Mouse (Mus musculus): ENCODE data around the gene Ccdc8. TPM values are rescaled to one million over a fixed set of nuclear protein-coding genes. Genes with fewer than 3 reads are reported as not detected.
A peak's percentile ranks its signal among the peaks of the same experiment; 100 is the strongest.

Ccdc8 gene
- polyA plus RNA-seq, 1 experiment from 2014 or later = 0.04 TPM

DNA sequence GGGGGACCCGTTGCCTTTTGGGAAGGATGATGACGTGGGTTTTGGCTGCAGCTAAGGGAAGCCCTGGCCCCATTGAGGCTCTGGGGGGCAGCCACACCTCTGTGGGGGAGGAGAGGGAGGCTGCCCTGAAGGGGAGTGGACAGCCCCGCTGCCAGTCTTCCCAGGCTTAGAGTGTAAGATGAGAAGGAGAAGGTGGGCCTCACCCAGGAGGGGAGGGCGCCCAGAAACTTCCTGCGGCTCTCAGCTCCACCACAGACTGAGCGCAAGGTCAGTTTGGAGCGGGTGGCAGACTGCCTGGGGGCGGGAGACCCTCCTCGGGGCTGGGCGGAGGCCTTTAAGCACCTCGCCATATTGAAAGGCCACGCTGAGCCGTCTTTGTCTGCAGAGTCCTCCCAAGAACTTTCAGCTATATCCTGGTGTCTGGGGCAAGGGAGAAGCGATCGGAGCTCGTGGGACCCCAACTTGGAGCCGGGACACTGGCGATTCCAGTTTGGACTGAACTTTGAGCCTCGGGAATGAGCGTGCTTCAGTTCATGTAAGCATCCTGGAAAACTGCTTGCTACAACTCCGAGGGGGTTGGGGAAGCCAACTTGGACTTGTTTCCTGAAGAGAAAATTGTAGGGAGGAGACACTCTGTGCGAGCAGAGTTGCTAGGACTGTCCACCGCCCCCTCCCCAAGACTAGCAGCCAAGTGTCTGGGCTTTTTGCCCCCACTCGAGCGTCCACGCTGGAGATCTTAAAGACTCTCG, 1.3 kb downstream of the Ccdc8 start:
- peaks cover 4% of the 10 kb centered on the region for H3K27me3 ChIP-seq
- in situ Hi-C loops (cut with MboI; ENCODE audit: low pct_unique_long_range_greater_than_20kb) = no loop called here
- CTCF ChIA-PET = interaction anchor here (0.9 kb wide), 1 partner anchor 42 kb away, joined by 3 read pairs; no protein-coding TSS in a partner anchor
- no peak for TF ChIP-seq CTCF (IDR thresholded peaks at IDR 0.05)
- POLR2A ChIA-PET = interaction anchor here (0.8 kb wide), 1 partner anchor 60 kb away, joined by 3 read pairs; no protein-coding TSS in a partner anchor
- DNase-seq (ENCODE audit: low read depth, low spot score) = no peak
- ATAC-seq = no peak

DNA sequence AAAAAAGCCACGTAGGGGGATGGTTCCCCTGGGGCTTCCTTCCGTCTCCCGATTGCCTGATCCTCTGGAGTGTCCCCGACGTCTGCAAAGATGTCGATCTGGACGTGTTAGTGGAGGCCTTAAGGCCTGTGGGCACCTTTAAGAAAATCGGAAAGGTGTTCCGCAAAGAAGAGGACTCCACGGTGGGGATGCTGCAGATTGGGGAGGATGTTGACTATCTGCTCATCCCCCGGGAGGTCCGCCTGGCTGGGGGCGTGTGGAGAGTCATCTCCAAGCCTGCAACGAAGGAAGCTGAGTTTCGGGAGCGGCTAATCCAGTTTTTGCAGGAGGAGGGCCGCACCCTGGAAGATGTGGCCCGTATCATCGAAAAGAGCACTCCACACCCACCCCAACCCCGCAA, 1.9 kb downstream of the Ccdc8 start:
- no peak for TF ChIP-seq CTCF (IDR thresholded peaks at IDR 0.05)
- ATAC-seq (no peak), DNase-seq (ENCODE audit: low read depth, low spot score) (no peak)
- CTCF ChIA-PET = interaction anchor here (0.9 to 1.2 kb wide), 3 partner anchors 8 to 63 kb away, joined by 3 to 5 read pairs (median 3); no protein-coding TSS in a partner anchor
- in situ Hi-C loops (cut with MboI; ENCODE audit: low pct_unique_long_range_greater_than_20kb) = no loop called here
- POLR2A ChIA-PET = interaction anchor here (0.8 kb wide), 1 partner anchor 60 kb away, joined by 3 read pairs; no protein-coding TSS in a partner anchor
- peaks cover 4% of the 10 kb centered on the region for H3K27me3 ChIP-seq

DNA sequence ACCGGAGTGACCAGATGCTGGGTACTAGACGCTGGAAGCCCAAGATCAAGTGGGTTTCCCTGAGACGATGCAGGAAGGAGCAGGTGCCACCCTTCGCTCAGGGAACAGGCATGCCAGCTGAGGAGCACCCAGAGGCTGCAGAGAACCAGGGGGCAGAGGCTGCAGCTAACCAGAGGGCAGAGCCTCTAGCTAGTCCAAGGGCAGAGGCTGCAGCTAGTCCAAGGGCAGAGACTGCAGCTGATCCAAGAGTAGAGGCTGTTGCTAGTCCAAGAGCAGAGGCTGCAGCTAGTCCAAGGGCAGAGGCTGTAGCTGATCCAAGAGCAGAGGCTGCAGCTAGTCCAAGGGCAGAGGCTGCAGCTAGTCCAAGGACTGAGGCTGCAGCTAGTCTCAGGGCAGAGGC, 2.8 kb downstream of the Ccdc8 start:
- ATAC-seq = no peak
- no peak for TF ChIP-seq CTCF (IDR thresholded peaks at IDR 0.05)
- no peak for DNase-seq (ENCODE audit: low read depth, low spot score)
- H3K27me3 ChIP-seq = no peaks in the 10 kb centered on the region
- in situ Hi-C loops (cut with MboI; ENCODE audit: low pct_unique_long_range_greater_than_20kb) = no loop called here
- POLR2A ChIA-PET = no interaction called here
- CTCF ChIA-PET = interaction anchor here (0.9 to 1.2 kb wide), 3 partner anchors 9 to 64 kb away, joined by 3 to 5 read pairs (median 3); no protein-coding TSS in a partner anchor

DNA sequence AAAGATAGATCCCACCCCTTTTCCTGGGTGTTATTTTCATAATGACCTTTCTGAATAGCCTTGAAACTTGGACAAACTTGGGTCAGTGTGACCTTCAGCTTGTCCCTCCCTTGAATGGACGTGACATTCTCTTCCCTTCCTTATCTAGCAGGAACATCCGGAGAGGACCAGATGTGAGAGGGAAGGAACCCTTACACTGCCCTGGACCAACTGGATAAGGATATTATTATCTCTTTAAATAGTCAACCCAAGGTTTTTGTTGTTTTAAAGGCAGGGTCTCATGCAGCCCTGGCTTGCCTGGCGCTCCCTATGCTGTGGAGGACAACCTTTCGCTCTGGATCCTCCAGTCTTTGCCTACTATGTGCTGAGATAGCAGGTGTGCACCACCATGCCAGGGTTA, 6.7 kb downstream of the Ccdc8 start:
- CTCF ChIA-PET = interaction anchor here (1.0 to 6.8 kb wide), 6 partner anchors 11 to 67 kb away, joined by 3 to 44 read pairs (median 9); no protein-coding TSS in a partner anchor
- no peak for ATAC-seq
- POLR2A ChIA-PET = no interaction called here
- no peak for TF ChIP-seq CTCF (IDR thresholded peaks at IDR 0.05)
- no peaks in the 10 kb centered on the region for H3K27me3 ChIP-seq
- DNase-seq (ENCODE audit: low read depth, low spot score) = no peak
- in situ Hi-C loops (cut with MboI; ENCODE audit: low pct_unique_long_range_greater_than_20kb) = no loop called here

DNA sequence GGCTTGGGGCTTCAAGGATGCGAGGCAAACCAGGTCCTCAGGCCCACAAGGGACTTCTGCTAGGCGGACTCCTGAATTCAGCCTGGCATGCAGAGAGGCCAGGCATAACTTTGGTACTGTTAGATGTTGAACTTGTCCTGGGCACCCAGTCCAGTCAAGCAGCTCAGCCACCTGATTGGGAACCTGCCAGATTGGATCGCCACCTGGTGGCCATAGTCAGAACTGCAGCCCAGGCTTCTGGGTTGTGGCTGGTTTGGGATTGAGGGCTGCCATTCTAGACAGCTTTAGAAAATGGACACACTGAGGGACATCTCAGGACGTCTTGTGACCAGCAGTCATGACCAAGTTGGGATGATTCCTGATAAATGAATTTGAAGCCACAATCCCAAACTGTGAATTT, 7.1 kb downstream of the Ccdc8 start:
- H3K27me3 ChIP-seq = no peaks in the 10 kb centered on the region
- TF ChIP-seq CTCF (IDR thresholded peaks at IDR 0.05) = peak; percentile 87
- DNase-seq (ENCODE audit: low read depth, low spot score) (no peak), ATAC-seq (peak; percentile 19)
- ChIA-PET POLR2A (no interaction called here), CTCF (interaction anchor here (1.0 to 6.8 kb wide), 8 partner anchors 10 to 68 kb away, joined by 3 to 44 read pairs (median 9); no protein-coding TSS in a partner anchor)
- in situ Hi-C loops (cut with MboI; ENCODE audit: low pct_unique_long_range_greater_than_20kb) = loop anchor here (5.0 kb wide), 2 partner anchors 47 to 68 kb away; no protein-coding TSS in a partner anchor

DNA sequence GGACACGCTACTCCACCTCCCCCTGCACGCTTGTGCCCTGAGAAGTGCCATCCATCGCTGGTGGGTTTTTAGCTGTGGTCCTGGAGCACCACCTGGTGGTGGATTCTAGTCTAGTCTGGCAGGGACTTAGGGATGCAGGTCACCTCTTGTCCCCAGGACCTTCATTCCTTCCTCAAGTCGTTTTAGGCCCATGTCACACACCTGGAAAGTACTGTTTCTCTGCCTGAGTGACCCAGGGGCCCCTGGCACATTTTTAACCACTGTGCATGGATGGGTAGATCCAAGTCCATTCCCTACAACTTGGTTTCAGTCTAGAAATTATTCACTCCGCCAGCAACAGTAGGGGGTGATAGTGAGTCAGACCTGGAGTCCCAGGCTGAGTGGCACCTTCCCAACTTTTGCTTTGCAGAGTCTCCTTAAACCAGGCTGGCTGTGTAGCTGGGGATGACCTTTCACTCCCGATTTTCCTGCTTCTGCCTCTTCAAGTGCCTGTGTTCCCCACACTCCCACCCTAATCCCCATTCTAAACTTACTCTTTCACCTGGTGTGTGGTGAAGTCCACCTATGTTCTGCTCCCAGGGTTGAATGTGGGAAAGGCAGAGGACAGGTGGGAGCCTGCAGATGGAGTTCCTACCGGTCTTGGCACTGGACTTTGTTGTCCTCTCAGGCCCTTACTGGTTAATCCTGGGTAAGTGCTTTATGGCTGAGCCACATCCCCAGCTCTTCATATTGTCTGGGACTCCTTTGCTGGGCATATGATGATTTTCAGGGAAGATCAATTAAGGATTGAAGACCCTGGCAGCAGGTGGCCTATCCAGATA, 10.1 kb downstream of the Ccdc8 start:
- H3K27me3 ChIP-seq = no peaks in the 10 kb centered on the region
- DNase-seq (ENCODE audit: low read depth, low spot score) (peak; percentile 33), ATAC-seq (peak; percentile 71)
- in situ Hi-C loops (cut with MboI; ENCODE audit: low pct_unique_long_range_greater_than_20kb) = loop anchor here (5.0 kb wide), 2 partner anchors 50 to 65 kb away; no protein-coding TSS in a partner anchor
- ChIA-PET POLR2A (no interaction called here), CTCF (interaction anchor here (0.6 to 6.8 kb wide), 19 partner anchors 10 to 83 kb away, joined by 3 to 44 read pairs (median 4); no protein-coding TSS in a partner anchor)
- peak; percentile 83 for TF ChIP-seq CTCF (IDR thresholded peaks at IDR 0.05)

DNA sequence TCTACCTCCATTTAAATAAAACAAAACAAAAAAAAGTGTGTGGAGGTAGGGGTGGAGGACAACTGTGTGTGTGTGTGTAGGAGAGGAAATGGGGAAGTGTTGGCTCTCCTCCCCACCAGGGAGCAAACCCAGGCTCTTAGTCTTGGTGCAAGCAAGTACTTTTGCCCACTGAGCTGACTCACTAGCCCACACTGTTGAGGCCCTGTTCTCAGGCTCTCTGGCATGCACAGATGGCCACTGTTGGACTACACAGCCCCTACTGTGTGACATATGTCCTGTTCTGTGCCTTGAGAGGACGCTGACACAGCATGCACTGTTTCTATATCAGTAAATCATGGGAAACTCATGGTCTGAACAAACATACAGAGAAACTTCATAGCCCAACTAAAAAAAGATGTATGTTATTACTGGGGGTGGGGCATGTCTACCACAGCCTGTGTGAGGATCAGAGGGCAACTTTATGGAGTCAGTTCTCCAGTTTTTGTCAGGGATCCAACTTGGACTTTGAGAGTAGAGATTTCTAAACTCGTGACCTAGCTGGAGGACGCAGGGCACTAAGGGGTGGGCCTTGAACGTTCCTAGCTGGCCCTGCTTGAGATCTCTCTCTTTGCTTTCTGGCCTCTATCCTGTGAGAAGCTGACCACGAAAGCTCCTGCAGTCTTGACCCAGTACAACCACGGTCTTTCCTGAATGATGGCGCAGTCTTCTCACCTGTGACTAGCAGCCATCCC, 10.9 kb downstream of the Ccdc8 start:
- ATAC-seq = no peak
- in situ Hi-C loops (cut with MboI; ENCODE audit: low pct_unique_long_range_greater_than_20kb) = loop anchor here (5.0 kb wide), 2 partner anchors 51 to 64 kb away; no protein-coding TSS in a partner anchor
- POLR2A ChIA-PET = no interaction called here
- H3K27me3 ChIP-seq = no peaks in the 10 kb centered on the region
- CTCF ChIA-PET = interaction anchor here (0.6 to 6.8 kb wide), 14 partner anchors 10 to 84 kb away, joined by 3 to 44 read pairs (median 4); no protein-coding TSS in a partner anchor
- TF ChIP-seq CTCF (IDR thresholded peaks at IDR 0.05) = no peak
- DNase-seq (ENCODE audit: low read depth, low spot score) = no peak

DNA sequence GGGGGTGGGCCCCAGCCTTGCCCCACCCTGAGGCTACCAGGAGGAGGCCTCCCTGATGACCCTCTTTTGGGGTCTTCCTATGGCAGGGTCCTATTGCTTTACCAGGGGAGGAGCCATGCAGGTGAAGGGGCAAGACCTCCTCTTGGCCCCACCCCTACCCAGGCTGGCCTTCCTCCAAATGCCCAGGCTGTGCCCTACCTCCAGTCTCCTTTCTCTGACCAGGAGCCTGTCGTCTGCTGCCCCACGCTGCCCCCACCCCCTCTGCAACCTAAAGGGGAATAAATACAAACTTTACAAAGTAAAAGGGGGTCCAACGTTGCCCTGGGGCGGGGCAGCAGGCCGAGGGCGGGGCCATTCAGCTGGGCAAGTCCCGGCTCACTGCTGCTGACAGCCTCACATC, 12.2 kb downstream of the Ccdc8 start:
- POLR2A ChIA-PET = no interaction called here
- H3K27me3 ChIP-seq = no peaks in the 10 kb centered on the region
- CTCF ChIA-PET = interaction anchor here (1.3 to 6.8 kb wide), 6 partner anchors 12 to 73 kb away, joined by 3 to 44 read pairs (median 18); no protein-coding TSS in a partner anchor
- no peak for DNase-seq (ENCODE audit: low read depth, low spot score)
- no peak for ATAC-seq
- in situ Hi-C loops (cut with MboI; ENCODE audit: low pct_unique_long_range_greater_than_20kb) = loop anchor here (5.0 kb wide), 2 partner anchors 52 to 63 kb away; no protein-coding TSS in a partner anchor
- no peak for TF ChIP-seq CTCF (IDR thresholded peaks at IDR 0.05)

DNA sequence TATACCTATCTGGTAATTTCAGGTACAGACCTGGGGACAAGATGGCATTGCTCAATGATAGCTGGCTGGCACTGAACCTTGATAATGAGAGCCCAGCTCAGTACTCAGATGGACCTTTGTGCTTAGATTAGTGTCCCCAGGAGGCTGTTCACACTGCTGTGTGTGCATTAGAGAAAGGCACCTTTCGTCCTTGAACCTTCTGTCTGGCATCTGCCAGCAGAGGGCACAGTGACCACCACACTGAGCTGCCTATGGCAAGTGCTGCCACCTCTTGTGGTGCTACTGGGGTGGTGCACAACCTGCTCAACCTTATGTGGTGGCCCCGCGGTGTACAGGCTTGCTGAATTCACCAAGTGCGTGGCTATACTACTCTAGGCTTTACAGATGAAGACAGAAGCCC, 14.8 kb downstream of the Ccdc8 start:
- H3K27me3 ChIP-seq = no peaks in the 10 kb centered on the region
- POLR2A ChIA-PET = no interaction called here
- DNase-seq (ENCODE audit: low read depth, low spot score) (no peak), ATAC-seq (no peak)
- CTCF ChIA-PET = interaction anchor here (0.9 to 2.5 kb wide), 6 partner anchors 10 to 75 kb away, joined by 3 to 14 read pairs (median 4); partner anchors contain the start of gene Psg16
- no peak for TF ChIP-seq CTCF (IDR thresholded peaks at IDR 0.05)
- in situ Hi-C loops (cut with MboI; ENCODE audit: low pct_unique_long_range_greater_than_20kb) = no loop called here

Data from Patski (cell line).